ENCODE assay signal across 8 mouse cellular contexts in genomic region chr6:108659221-108659725, GRCm38 (mm10). TPM values are rescaled to one million over a fixed set of nuclear protein-coding genes. Genes with fewer than 3 reads are reported as not detected.
DNase-seq lines count a peak whose midpoint lies in the region; ATAC-seq and TF ChIP-seq lines count a peak whose summit lies in the region.

No protein-coding gene starts in this region.

- peaks cover 33% of the 10 kb centered on the region for H3K79me2 ChIP-seq in CH12.LX (replicated peaks; ENCODE audit: control insufficient read depth, extremely low read depth, insufficient read depth, poor library complexity, severe bottlenecking)

- peak overlapping the region; percentile 34 to 83 (median 62) for H3K4me3 ChIP-seq in CH12.LX (replicated peaks in 1 of 3; ENCODE audit: low read depth in 2 of 3, low read length in 2 of 3, poor library complexity in 1 of 3)
- H3K4me3 ChIP-seq in forebrain, embryonic 15.5 days: peak overlapping the region; percentile 65
- H3K4me3 ChIP-seq in neural tube, embryonic 13.5 days: peak overlapping the region; percentile 57

- peak; percentile 49 for ATAC-seq in cerebellum, adult (ENCODE audit: insufficient number of reproducible peaks, low FRiP score, low TSS enrichment)
- peak; percentile 84 for ATAC-seq in forebrain, embryonic 15.5 days (replicated peaks)
- peak; percentile 88 for ATAC-seq in neural tube, embryonic 13.5 days (ENCODE audit: low read depth)

- no peaks in the 10 kb centered on the region for H3K27me3 ChIP-seq in CH12.LX (replicated peaks)
- no peaks in the 10 kb centered on the region for H3K27me3 ChIP-seq in forebrain, embryonic 15.5 days
- peaks cover 28% of the 10 kb centered on the region for H3K27me3 ChIP-seq in neural tube, embryonic 13.5 days

- peak overlapping the region; percentile 97 for H3K27ac ChIP-seq in CH12.LX (ENCODE audit: insufficient read depth, low read depth)
- H3K27ac ChIP-seq in forebrain, embryonic 15.5 days (replicated peaks): peak overlapping the region; percentile 92
- peak overlapping the region; percentile 89 for H3K27ac ChIP-seq in neural tube, embryonic 13.5 days (replicated peaks)

- peaks cover 3 to 14% of the 10 kb centered on the region in 2 experiments for H3K36me3 ChIP-seq in CH12.LX (replicated peaks in 1 of 2; ENCODE audit: control insufficient read depth in 1 of 2, insufficient read depth in 1 of 2, low read length in 1 of 2)
- no peaks in the 10 kb centered on the region for H3K36me3 ChIP-seq in forebrain, embryonic 15.5 days
- H3K36me3 ChIP-seq in neural tube, embryonic 13.5 days: no peaks in the 10 kb centered on the region

- H3K4me1 ChIP-seq in CH12.LX (ENCODE audit: control insufficient read depth in 1 of 2, insufficient read depth in 2 of 2): peaks cover 5 to 19% of the 10 kb centered on the region in 2 experiments; a peak in 3 of 4 replicates
- peaks cover 28% of the 10 kb centered on the region for H3K4me1 ChIP-seq in forebrain, embryonic 15.5 days
- H3K4me1 ChIP-seq in neural tube, embryonic 13.5 days (replicated peaks): peaks cover 33% of the 10 kb centered on the region

- H3K9ac ChIP-seq in CH12.LX (ENCODE audit: insufficient read depth, low read depth): peak overlapping the region; percentile 79
- peak overlapping the region; percentile 67 for H3K9ac ChIP-seq in forebrain, embryonic 15.5 days (replicated peaks)
- peak overlapping the region; percentile 81 for H3K9ac ChIP-seq in neural tube, embryonic 13.5 days

- TF ChIP-seq RAD21 in CH12.LX (IDR thresholded peaks at IDR 0.05; ENCODE audit: low read depth, low read length): no peak; the same call in none of the 2 replicates

- dilution Hi-C loops in CH12.LX (cut with MboI; ENCODE audit: extremely low pct_ligation_motif_present, extremely low pct_unique_long_range_greater_than_20kb, low sequenced_read_pairs): no loop called here

- no peak; the same call in 1 of the 2 replicates for TF ChIP-seq POLR2A in CH12.LX (IDR thresholded peaks at IDR 0.05; ENCODE audit: low read depth, low read length)

- H3K4me2 ChIP-seq in CH12.LX (ENCODE audit: insufficient read depth, low read depth, poor library complexity, severe bottlenecking): peak overlapping the region; percentile 66; the same call in 1 of the 2 replicates
- peak overlapping the region; percentile 99 for H3K4me2 ChIP-seq in forebrain, embryonic 15.5 days (replicated peaks)
- peak overlapping the region; percentile 98 for H3K4me2 ChIP-seq in neural tube, embryonic 13.5 days

- in situ Hi-C loops in CH12.LX (cut with MboI; ENCODE audit: low pct_ligation_motif_present, low pct_unique_long_range_greater_than_20kb, low sequenced_read_pairs): no loop called here

- intact Hi-C loops in heart, postnatal 14 days (cut with DNase I): loop anchor here (1.0 kb wide), 1 partner anchor 86 kb away; no protein-coding TSS in a partner anchor

- WGBS in forebrain, embryonic 15.5 days: under 1% methylated on average over 38 of the region's 42 CpGs
- WGBS in neural tube, embryonic 13.5 days: under 1% methylated on average over 42 of the region's 42 CpGs

- peak in 1 of 2 experiments; percentile 7; a peak in 1 of 4 replicates for TF ChIP-seq CTCF in CH12.LX (conservative IDR thresholded peaks at IDR 0.05 in 1 of 2, IDR thresholded peaks at IDR 0.05 in 1 of 2; ENCODE audit: low read depth in 2 of 2, low read length in 2 of 2)

- no peaks in the 10 kb centered on the region for H3K9me3 ChIP-seq in CH12.LX (replicated peaks; ENCODE audit: low read length)
- no peaks in the 10 kb centered on the region for H3K9me3 ChIP-seq in forebrain, embryonic 15.5 days
- no peaks in the 10 kb centered on the region for H3K9me3 ChIP-seq in neural tube, embryonic 13.5 days

- TF ChIP-seq EP300 in CH12.LX (IDR thresholded peaks at IDR 0.05; ENCODE audit: low read length): no peak

- DNase-seq in CH12.LX (ENCODE audit: extremely low read depth): no peak
- peak; percentile 94 to 95 for DNase-seq in heart, postnatal 14 days
- peak; percentile 90 to 96 for DNase-seq in layer of hippocampus, adult 18-20 months (ENCODE audit: low spot score in 2 of 2)
- peak; percentile 95 to 97 for DNase-seq in lung, adult 18-20 months
- DNase-seq in telencephalon, adult 2 months (ENCODE audit: low read depth, low spot score): peak; percentile 93

TF ChIP-seq in CH12.LX, 34 proteins besides CTCF, POLR2A, EP300 and RAD21:
- TF ChIP-seq POLR2AphosphoS2 (IDR thresholded peaks at IDR 0.05; ENCODE audit: low read depth, low read length) (no peak), HCFC1 (IDR thresholded peaks at IDR 0.05; ENCODE audit: low read depth, low read length) (no peak), JUN (IDR thresholded peaks at IDR 0.05; ENCODE audit: insufficient read depth, low read depth, low read length) (no peak), MAX (IDR thresholded peaks at IDR 0.05; ENCODE audit: low read length) (no peak; the same call in 1 of the 2 replicates), ZMIZ1 (IDR thresholded peaks at IDR 0.05; ENCODE audit: low read depth, low read length) (no peak), MAFK (IDR thresholded peaks at IDR 0.05; ENCODE audit: insufficient replicate concordance, low read length) (no peak), BHLHE40 (IDR thresholded peaks at IDR 0.05; ENCODE audit: low read depth, low read length) (peak; percentile 88), MAZ (IDR thresholded peaks at IDR 0.05; ENCODE audit: low read depth, low read length) (peak; percentile 50; the same call in 1 of the 2 replicates), USF1 (IDR thresholded peaks at IDR 0.05; ENCODE audit: low read depth, low read length) (peak; percentile 42), SMC3 (IDR thresholded peaks at IDR 0.05; ENCODE audit: low read depth, low read length) (0 out of 2 replicates have a peak, but pooled peaks have one; percentile 7), TBP (conservative IDR thresholded peaks at IDR 0.05; ENCODE audit: low read depth, low read length) (no peak), TCF12 (IDR thresholded peaks at IDR 0.05; ENCODE audit: low read depth, low read length) (0 out of 2 replicates have a peak, but pooled peaks have one; percentile 44), PAX5 (IDR thresholded peaks at IDR 0.05; ENCODE audit: low read length) (no peak), MYC (IDR thresholded peaks at IDR 0.05; ENCODE audit: low read depth, low read length) (no peak), SIN3A (IDR thresholded peaks at IDR 0.05; ENCODE audit: low read length) (no peak), NRF1 (IDR thresholded peaks at IDR 0.05; ENCODE audit: low read depth, low read length) (no peak), MEF2A (IDR thresholded peaks at IDR 0.05; ENCODE audit: borderline replicate concordance, low read depth, low read length) (no peak), ETS1 (conservative IDR thresholded peaks at IDR 0.05; ENCODE audit: low read depth, low read length) (no peak), JUND (conservative IDR thresholded peaks at IDR 0.05; ENCODE audit: low read depth, low read length) (no peak), UBTF (IDR thresholded peaks at IDR 0.05; ENCODE audit: low read depth, low read length) (peak; percentile 89; the same call in 1 of the 2 replicates), MXI1 (IDR thresholded peaks at IDR 0.05; ENCODE audit: low read depth, low read length) (no peak; the same call in 1 of the 2 replicates), ZKSCAN1 (IDR thresholded peaks at IDR 0.05; ENCODE audit: borderline replicate concordance, low read depth, low read length) (no peak), RCOR1 (conservative IDR thresholded peaks at IDR 0.05; ENCODE audit: low read depth, low read length) (0 out of 2 replicates have a peak, but pooled peaks have one; percentile 5), ZC3H11A (IDR thresholded peaks at IDR 0.05; ENCODE audit: low read depth, low read length) (no peak), GABPA (IDR thresholded peaks at IDR 0.05; ENCODE audit: insufficient replicate concordance, low read depth, low read length) (no peak)

RNA-seq across cellular contexts. Expression of gene Bhlhe40, which starts 1.2 kb away (rescaled TPM):
- 77.7 and 130 TPM in 2 replicates for total RNA-seq in CH12.LX (2012; rRNA removed)
- 44.6 and 55.4 TPM in 2 replicates for total RNA-seq in CH12.LX (2014; rRNA removed)
- 109 and 117 TPM in 2 replicates for polyA plus RNA-seq in CH12.LX (2012; ENCODE audit: insufficient read length, low read depth)
- polyA plus RNA-seq in forebrain, embryonic 15.5 days (2015; fragmentation: Nextera tagmentation; extraction: Ambion mirVana): 6.4 and 7.1 TPM in 2 replicates
- 10 to 100 TPM; 48.8 to 62.5 TPM for total RNA-seq in heart, postnatal 14 days (2021)
- 100 to 1,000 TPM; 119 to 123 TPM for total RNA-seq in layer of hippocampus, adult 18-20 months (2021)
- polyA plus RNA-seq in neural tube, embryonic 13.5 days (2015; fragmentation: Nextera tagmentation; extraction: Ambion mirVana): 2.8 and 5.4 TPM in 2 replicates
